Mouse (Mus musculus): ENCODE results near the gene Ptprk.

DNA sequence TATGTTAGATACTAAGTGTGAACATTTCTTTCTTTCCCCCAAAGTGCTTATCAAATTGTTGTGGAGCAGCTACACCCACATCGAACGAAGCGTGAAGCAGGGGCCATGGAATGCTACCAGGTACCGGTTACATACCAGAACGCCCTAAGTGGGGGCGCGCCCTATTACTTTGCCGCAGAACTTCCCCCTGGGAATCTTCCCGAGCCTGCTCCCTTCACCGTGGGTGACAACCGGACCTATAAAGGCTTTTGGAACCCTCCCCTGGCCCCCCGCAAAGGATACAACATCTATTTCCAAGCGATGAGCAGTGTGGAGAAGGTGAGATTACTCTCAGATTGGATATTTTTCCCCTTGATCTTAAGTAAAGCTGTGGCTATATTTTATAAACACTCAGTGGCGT lies 418.2 kb downstream of the Ptprk start:
- TF ChIP-seq CTCF (IDR thresholded peaks at IDR 0.05; ENCODE audit: borderline replicate concordance, insufficient read depth, low read length) (no peak), POLR2A (IDR thresholded peaks at IDR 0.05; ENCODE audit: low read depth, low read length) (no peak)

Measured in embryonic fibroblast, embryonic 13.5 days (primary cell).